Mouse (Mus musculus): ENCODE measurements around the gene Tmem151b. TPM values are rescaled to one million over a fixed set of nuclear protein-coding genes. Genes with fewer than 3 reads are reported as not detected.
A peak's percentile ranks its signal among the peaks of the same experiment; 100 is the strongest.

Gene Tmem151b
- total RNA-seq (2014; rRNA removed) (under 0.01 TPM in 1 of 2 replicates, not detected in the other), polyA plus RNA-seq (2012; rRNA removed) (0.01 TPM in 1 of 2 replicates, not detected in the other)

GRCm38 (mm10) chr17:45549617-45550181 lies at the start of gene Tmem151b:
Tmem151b (minus strand) TSS chr17:45549677.
- H3K27me3 ChIP-seq (ENCODE audit: control insufficient read depth, insufficient read depth, low read length) = peaks cover 27% of the 10 kb centered on the region
- no peaks in the 10 kb centered on the region for H3K4me1 ChIP-seq (ENCODE audit: control insufficient read depth, insufficient read depth, low read length)
- no peaks in the 10 kb centered on the region for H3K79me2 ChIP-seq (ENCODE audit: control insufficient read depth, insufficient read depth, low read length)
- 9% methylated on average over 13 of the region's 29 CpGs for WGBS
- H3K4me3 ChIP-seq (ENCODE audit: insufficient read depth, low read depth, low read length) = no peak within 1 kb of the TSS; the same call in 1 of the 2 replicates
- H3K36me3 ChIP-seq (ENCODE audit: control insufficient read depth, insufficient read depth, low read length) = no peaks in the 10 kb centered on the region
- no peak within 1 kb of the TSS for H3K9ac ChIP-seq (ENCODE audit: low read depth, low read length)
- no peak for DNase-seq (ENCODE audit: extremely low read depth, low read depth, low spot score)
- no peak within 1 kb of the TSS for H3K27ac ChIP-seq (replicated peaks; ENCODE audit: insufficient read depth, low read depth, low read length)
- no peak for TF ChIP-seq POLR2A (IDR thresholded peaks at IDR 0.05; ENCODE audit: extremely low read depth, insufficient read depth, low read length)
- TF ChIP-seq CTCF (IDR thresholded peaks at IDR 0.05; ENCODE audit: low read depth, low read length) = no peak

- H3K4me3 ChIP-seq (ENCODE audit: insufficient read depth, low read depth, low read length) = peak overlapping the region; percentile 78
Measured at GRCm38 (mm10) chr17:45598891-45599290, 49.4 kb upstream of the Tmem151b start.

GRCm38 (mm10) chr17:45598376-45598775 lies 48.9 kb upstream of the Tmem151b start:
- peaks cover 15% of the 10 kb centered on the region for H3K4me1 ChIP-seq (ENCODE audit: control insufficient read depth, insufficient read depth, low read length)
- peak; percentile 99 for DNase-seq (ENCODE audit: extremely low read depth, low read depth, low spot score)
- TF ChIP-seq POLR2A (IDR thresholded peaks at IDR 0.05; ENCODE audit: extremely low read depth, insufficient read depth, low read length) (no peak), CTCF (IDR thresholded peaks at IDR 0.05; ENCODE audit: low read depth, low read length) (no peak)
- no peaks in the 10 kb centered on the region for H3K36me3 ChIP-seq (ENCODE audit: control insufficient read depth, insufficient read depth, low read length)
- peak overlapping the region; percentile 100 for H3K27ac ChIP-seq (replicated peaks; ENCODE audit: insufficient read depth, low read depth, low read length)
- no peaks in the 10 kb centered on the region for H3K27me3 ChIP-seq (ENCODE audit: control insufficient read depth, insufficient read depth, low read length)
- peaks cover 9% of the 10 kb centered on the region; the same call in 1 of the 2 replicates for H3K79me2 ChIP-seq (ENCODE audit: control insufficient read depth, insufficient read depth, low read length)
- 18% methylated on average over 2 of the region's 2 CpGs for WGBS
- H3K4me3 ChIP-seq (ENCODE audit: insufficient read depth, low read depth, low read length) = peak overlapping the region; percentile 29; the same call in 1 of the 2 replicates
- H3K9ac ChIP-seq (ENCODE audit: low read depth, low read length) = peak overlapping the region; percentile 70

More at GRCm38 (mm10) chr17:45598891-45599290, 49.4 kb upstream of the Tmem151b start:
- Histone ChIP-seq H3K27me3 (ENCODE audit: control insufficient read depth, insufficient read depth, low read length) (no peaks in the 10 kb centered on the region), H3K9ac (ENCODE audit: low read depth, low read length) (peak overlapping the region; percentile 86), H3K79me2 (ENCODE audit: control insufficient read depth, insufficient read depth, low read length) (peaks cover 8% of the 10 kb centered on the region; the same call in 1 of the 2 replicates), H3K36me3 (ENCODE audit: control insufficient read depth, insufficient read depth, low read length) (no peaks in the 10 kb centered on the region), H3K27ac (replicated peaks; ENCODE audit: insufficient read depth, low read depth, low read length) (peak overlapping the region; percentile 100), H3K4me1 (ENCODE audit: control insufficient read depth, insufficient read depth, low read length) (peaks cover 15% of the 10 kb centered on the region)
- DNase-seq (ENCODE audit: extremely low read depth, low read depth, low spot score) = peak; percentile 96
- no peak for TF ChIP-seq CTCF (IDR thresholded peaks at IDR 0.05; ENCODE audit: low read depth, low read length)
- TF ChIP-seq POLR2A (IDR thresholded peaks at IDR 0.05; ENCODE audit: extremely low read depth, insufficient read depth, low read length) = no peak
- 6% methylated on average over 3 of the region's 3 CpGs for WGBS

GRCm38 (mm10) chr17:45597787-45598186 lies 48.3 kb upstream of the Tmem151b start:
- peak; percentile 81 for DNase-seq (ENCODE audit: extremely low read depth, low read depth, low spot score)
- 6% methylated on average over 3 of the region's 3 CpGs for WGBS
- Histone ChIP-seq H3K79me2 (ENCODE audit: control insufficient read depth, insufficient read depth, low read length) (peaks cover 14% of the 10 kb centered on the region; the same call in 1 of the 2 replicates), H3K27me3 (ENCODE audit: control insufficient read depth, insufficient read depth, low read length) (no peaks in the 10 kb centered on the region), H3K9ac (ENCODE audit: low read depth, low read length) (peak overlapping the region; percentile 33; the same call in 1 of the 2 replicates), H3K4me1 (ENCODE audit: control insufficient read depth, insufficient read depth, low read length) (peaks cover 18% of the 10 kb centered on the region), H3K27ac (replicated peaks; ENCODE audit: insufficient read depth, low read depth, low read length) (peak overlapping the region; percentile 100), H3K4me3 (ENCODE audit: insufficient read depth, low read depth, low read length) (no peak overlapping the region), H3K36me3 (ENCODE audit: control insufficient read depth, insufficient read depth, low read length) (no peaks in the 10 kb centered on the region)
- TF ChIP-seq POLR2A (IDR thresholded peaks at IDR 0.05; ENCODE audit: extremely low read depth, insufficient read depth, low read length) (no peak), CTCF (IDR thresholded peaks at IDR 0.05; ENCODE audit: low read depth, low read length) (no peak)

GRCm38 (mm10) chr17:45596631-45597396 lies 47.3 kb upstream of the Tmem151b start:
- WGBS = 11% methylated on average over 11 of the region's 11 CpGs
- TF ChIP-seq CTCF (IDR thresholded peaks at IDR 0.05; ENCODE audit: low read depth, low read length) = peak; percentile 84
- 0 out of 2 replicates have a peak, but pooled peaks have one; percentile 33 for TF ChIP-seq POLR2A (IDR thresholded peaks at IDR 0.05; ENCODE audit: extremely low read depth, insufficient read depth, low read length)
- peak overlapping the region; percentile 95 for H3K9ac ChIP-seq (ENCODE audit: low read depth, low read length)
- H3K79me2 ChIP-seq (ENCODE audit: control insufficient read depth, insufficient read depth, low read length) = peaks cover 21% of the 10 kb centered on the region; the same call in 1 of the 2 replicates
- no peaks in the 10 kb centered on the region for H3K27me3 ChIP-seq (ENCODE audit: control insufficient read depth, insufficient read depth, low read length)
- no peaks in the 10 kb centered on the region for H3K36me3 ChIP-seq (ENCODE audit: control insufficient read depth, insufficient read depth, low read length)
- peak overlapping the region; percentile 99 for H3K27ac ChIP-seq (replicated peaks; ENCODE audit: insufficient read depth, low read depth, low read length)
- H3K4me1 ChIP-seq (ENCODE audit: control insufficient read depth, insufficient read depth, low read length) = peaks cover 18% of the 10 kb centered on the region
- peak; percentile 90 for DNase-seq (ENCODE audit: extremely low read depth, low read depth, low spot score)
- peak overlapping the region; percentile 5 for H3K4me3 ChIP-seq (ENCODE audit: insufficient read depth, low read depth, low read length)

All from liver, adult 2 months (tissue).